Mouse (Mus musculus): ENCODE data around the gene Fam114a1.

The Fam114a1 gene

GRCm38 (mm10) chr5:65005251-65005650 is 35.4 kb downstream of the Fam114a1 start:
- DNase-seq (ENCODE audit: low spot score), result no peak

GRCm38 (mm10) chr5:65006011-65006491 is 36.2 kb downstream of the Fam114a1 start:
- DNase-seq (ENCODE audit: low spot score), result no peak

GRCm38 (mm10) chr5:65011901-65012573 is 42.2 kb downstream of the Fam114a1 start:
- DNase-seq (ENCODE audit: low spot score), result no peak

- DNase-seq (ENCODE audit: low spot score), result no peak
Measured at GRCm38 (mm10) chr5:65015508-65015907, 45.6 kb downstream of the Fam114a1 start.

- no peak for DNase-seq (ENCODE audit: low spot score)
Measured at GRCm38 (mm10) chr5:65019109-65019508, 49.2 kb downstream of the Fam114a1 start.

GRCm38 (mm10) chr5:65019823-65020222 is 50.0 kb downstream of the Fam114a1 start:
- DNase-seq (ENCODE audit: low spot score), result no peak

GRCm38 (mm10) chr5:65022006-65022405 is 52.1 kb downstream of the Fam114a1 start:
- DNase-seq (ENCODE audit: low spot score), result no peak

GRCm38 (mm10) chr5:65024641-65025040 is 54.8 kb downstream of the Fam114a1 start:
- no peak for DNase-seq (ENCODE audit: low spot score)

- no peak for DNase-seq (ENCODE audit: low spot score)
Measured at GRCm38 (mm10) chr5:65025916-65026315, 56.0 kb downstream of the Fam114a1 start.

- DNase-seq (ENCODE audit: low spot score), result no peak
Measured at GRCm38 (mm10) chr5:65026776-65027175, 56.9 kb downstream of the Fam114a1 start.

- DNase-seq (ENCODE audit: low spot score), result no peak
Measured at GRCm38 (mm10) chr5:65028019-65028418, 58.1 kb downstream of the Fam114a1 start.

- no peak for DNase-seq (ENCODE audit: low spot score)
Measured at GRCm38 (mm10) chr5:65036597-65036996, 66.7 kb downstream of the Fam114a1 start.

- no peak for DNase-seq (ENCODE audit: low spot score)
Measured at GRCm38 (mm10) chr5:65038305-65038704, 68.4 kb downstream of the Fam114a1 start.

GRCm38 (mm10) chr5:65038811-65039571 is 69.1 kb downstream of the Fam114a1 start:
- no peak for DNase-seq (ENCODE audit: low spot score)

- no peak for DNase-seq (ENCODE audit: low spot score)
Measured at GRCm38 (mm10) chr5:65040463-65040862, 70.6 kb downstream of the Fam114a1 start.

GRCm38 (mm10) chr5:65043407-65043895 is 73.6 kb downstream of the Fam114a1 start:
- DNase-seq (ENCODE audit: low spot score), result no peak

- no peak for DNase-seq (ENCODE audit: low spot score)
Measured at GRCm38 (mm10) chr5:65045642-65046370, 75.9 kb downstream of the Fam114a1 start.

GRCm38 (mm10) chr5:65046442-65047284 is 76.8 kb downstream of the Fam114a1 start:
- DNase-seq (ENCODE audit: low spot score), result no peak

- no peak for DNase-seq (ENCODE audit: low spot score)
Measured at GRCm38 (mm10) chr5:65047285-65047855, 77.5 kb downstream of the Fam114a1 start.

GRCm38 (mm10) chr5:65049880-65050279 is 80.0 kb downstream of the Fam114a1 start:
- no peak for DNase-seq (ENCODE audit: low spot score)

- DNase-seq (ENCODE audit: low spot score), result no peak
Measured at GRCm38 (mm10) chr5:65051513-65051912, 81.6 kb downstream of the Fam114a1 start.

All from ovary, postnatal 14 days (tissue).